Mouse (Mus musculus) cortical plate, adult 2 months (tissue): ENCODE results near the gene Msh4. TPM values are rescaled to one million over a fixed set of nuclear protein-coding genes. Genes with fewer than 3 reads are reported as not detected.
"Not testable (repeated sequence)": the region's sequence is repeated elsewhere in the genome, so short reads cannot be mapped to it uniquely, and the experiment has no call there.

Experiments
- H3K27ac ChIP-seq: fragments of 200-500 bp; 2 replicates; pipeline ENCODE4 v1.5.1; 2012; ENCODE audit warnings: low read length, control low read depth, inconsistent platforms; ENCODE audit not compliant: insufficient read depth
- H3K4me1 ChIP-seq: fragments of 200-500 bp; 2 replicates; pipeline ENCODE4 v1.6.1; 2011; ENCODE audit warnings: low read length; ENCODE audit not compliant: control insufficient read depth, insufficient read depth
- H3K4me3 ChIP-seq: fragments of 200-500 bp; 2 replicates; pipeline ENCODE4 v1.5.1; 2011; ENCODE audit warnings: mild to moderate bottlenecking, low read length, control low read depth; ENCODE audit not compliant: insufficient read depth
- CTCF ChIP-seq: fragments of 200-500 bp; IDR thresholded peaks from 2 replicates; pipeline ENCODE4 v1.5.1; 2011; ENCODE audit warnings: mild to moderate bottlenecking, control low read depth, low read length; ENCODE audit not compliant: insufficient read depth; ENCODE audit errors: extremely low read depth
- POLR2A ChIP-seq: fragments of 200-500 bp; IDR thresholded peaks from 2 replicates; pipeline ENCODE4 v1.6.1; 2011; ENCODE audit warnings: mild to moderate bottlenecking, low read length, control low read depth; ENCODE audit not compliant: insufficient read depth; ENCODE audit errors: extremely low read depth
- polyA plus RNA-seq: library from polyadenylated mRNA; depleted of rRNA; stranded (reverse); fragments of >200 nt; gene quantifications from 2 replicates; pipeline ENCODE4 v1.2.3, GENCODE M21; 2012

Msh4 gene
- polyA plus RNA-seq, 1 experiment = 0.08 TPM

- TF ChIP-seq CTCF = no peak
Observed at GRCm38 (mm10) chr3:153889188-153889781, 16.7 kb downstream of the Msh4 start.

GRCm38 (mm10) chr3:153888141-153888540, 17.8 kb downstream of the Msh4 start:
- Histone ChIP-seq H3K27ac (no peak overlapping the region), H3K4me3 (no peak overlapping the region), H3K4me1 (no peaks in the 10 kb centered on the region)
- no peak for TF ChIP-seq POLR2A
- TF ChIP-seq CTCF = no peak

More at GRCm38 (mm10) chr3:153889188-153889781, 16.7 kb downstream of the Msh4 start:
- H3K4me1 ChIP-seq = no peaks in the 10 kb centered on the region
- no peak overlapping the region for H3K27ac ChIP-seq
- no peak overlapping the region for H3K4me3 ChIP-seq

GRCm38 (mm10) chr3:153886296-153886695, 19.6 kb downstream of the Msh4 start:
- no peaks in the 10 kb centered on the region for H3K4me1 ChIP-seq
- H3K4me3 ChIP-seq = no peak overlapping the region
- TF ChIP-seq CTCF = no peak
- TF ChIP-seq POLR2A = no peak
- no peak overlapping the region for H3K27ac ChIP-seq

GRCm38 (mm10) chr3:153871396-153871795, 34.5 kb downstream of the Msh4 start:
- Histone ChIP-seq H3K27ac (no peak overlapping the region), H3K4me1 (no peaks in the 10 kb centered on the region), H3K4me3 (no peak overlapping the region)
- TF ChIP-seq POLR2A (no peak), CTCF (no peak)

- 0 out of 2 replicates have a peak, but pooled peaks have one; percentile 17 for TF ChIP-seq CTCF
- no peak for TF ChIP-seq POLR2A
- Histone ChIP-seq H3K27ac (no peak overlapping the region), H3K4me3 (no peak overlapping the region), H3K4me1 (no peaks in the 10 kb centered on the region)
Observed at GRCm38 (mm10) chr3:153867149-153868136, 38.5 kb downstream of the Msh4 start.

GRCm38 (mm10) chr3:153864636-153865429, 41.1 kb downstream of the Msh4 start:
- no peak overlapping the region for H3K27ac ChIP-seq
- no peak overlapping the region for H3K4me3 ChIP-seq
- no peaks in the 10 kb centered on the region for H3K4me1 ChIP-seq
- TF ChIP-seq POLR2A = no peak
- no peak for TF ChIP-seq CTCF

GRCm38 (mm10) chr3:153863816-153864215, 42.1 kb downstream of the Msh4 start:
- Histone ChIP-seq H3K4me1 (no peaks in the 10 kb centered on the region), H3K27ac (no peak overlapping the region), H3K4me3 (no peak overlapping the region)
- TF ChIP-seq CTCF (no peak), POLR2A (no peak)

- H3K4me3 ChIP-seq = not testable (repeated sequence)
Observed at GRCm38 (mm10) chr3:153860392-153860791, 45.5 kb downstream of the Msh4 start.

GRCm38 (mm10) chr3:153858350-153859001, 47.5 kb downstream of the Msh4 start:
- TF ChIP-seq CTCF (no peak), POLR2A (no peak)

More at GRCm38 (mm10) chr3:153860392-153860791, 45.5 kb downstream of the Msh4 start:
- not testable (repeated sequence) for H3K4me1 ChIP-seq, H3K27ac ChIP-seq

More at GRCm38 (mm10) chr3:153858350-153859001, 47.5 kb downstream of the Msh4 start:
- no peaks in the 10 kb centered on the region for H3K4me1 ChIP-seq
- H3K27ac ChIP-seq = no peak overlapping the region
- no peak overlapping the region for H3K4me3 ChIP-seq
